Comparison of ENCODE assay signal across 11 mouse cellular contexts in genomic region chr7:139538541-139538940, GRCm38 (mm10). TPM values are rescaled to one million over a fixed set of nuclear protein-coding genes. Genes with fewer than 3 reads are reported as not detected.
DNase-seq lines count a peak whose midpoint lies in the region; ATAC-seq lines count a peak whose summit lies in the region.
"Had no signal": no experiment of that assay in that cellular context is flagged by ENCODE, and none has a peak within 500 bp of the region (broad histone marks: within the 10 kb centered on the region; RNA-seq: fewer than 3 reads in every experiment).

No protein-coding gene starts in this region.

- H3K9me3 ChIP-seq in midbrain, embryonic 14.5 days (ENCODE audit: control insufficient read depth, low read length), result no peaks in the 10 kb centered on the region
- H3K9me3 ChIP-seq: embryonic facial prominence, embryonic 12.5 days; limb, embryonic 15.5 days; stomach, embryonic 15.5 days had no signal

- WGBS in midbrain, embryonic 14.5 days, result 83% methylated on average over 2 of the region's 2 CpGs

- H3K36me3 ChIP-seq in midbrain, embryonic 14.5 days (ENCODE audit: control insufficient read depth, insufficient read depth, low read length), result no peaks in the 10 kb centered on the region

- H3K27ac ChIP-seq in midbrain, embryonic 14.5 days (replicated peaks; ENCODE audit: low read depth, low read length), result no peak overlapping the region
- H3K27ac ChIP-seq: embryonic facial prominence, embryonic 12.5 days; limb, embryonic 15.5 days; stomach, embryonic 15.5 days had no signal

- no peak overlapping the region for H3K9ac ChIP-seq in midbrain, embryonic 14.5 days (replicated peaks; ENCODE audit: low read length)
- H3K9ac ChIP-seq: embryonic facial prominence, embryonic 12.5 days; limb, embryonic 15.5 days; stomach, embryonic 15.5 days had no signal

- H3K27me3 ChIP-seq in midbrain, embryonic 14.5 days (ENCODE audit: control insufficient read depth, insufficient read depth, low read length), result peaks cover 86% of the 10 kb centered on the region
- H3K27me3 ChIP-seq: embryonic facial prominence, embryonic 12.5 days; limb, embryonic 15.5 days; stomach, embryonic 15.5 days had no signal

- intact Hi-C loops in gastrocnemius, postnatal 36 days (cut with DNase I), result no loop called here

- no peak overlapping the region for H3K4me2 ChIP-seq in midbrain, embryonic 14.5 days (ENCODE audit: low read length)
- H3K4me2 ChIP-seq: embryonic facial prominence, embryonic 12.5 days; limb, embryonic 15.5 days; stomach, embryonic 15.5 days had no signal

- H3K4me1 ChIP-seq in midbrain, embryonic 14.5 days (ENCODE audit: control insufficient read depth, insufficient read depth, low read length), result no peaks in the 10 kb centered on the region
- H3K4me1 ChIP-seq: embryonic facial prominence, embryonic 12.5 days; limb, embryonic 15.5 days; stomach, embryonic 15.5 days had no signal

- no peak overlapping the region for H3K4me3 ChIP-seq in midbrain, embryonic 14.5 days (replicated peaks; ENCODE audit: low read depth, low read length)
- H3K4me3 ChIP-seq: embryonic facial prominence, embryonic 12.5 days; limb, embryonic 15.5 days; stomach, embryonic 15.5 days had no signal

- DNase-seq in cerebellum, adult 11-12 months, result peak; percentile 34
- DNase-seq in cerebellum, adult 8-10 months, result no peak
- DNase-seq in kidney, postnatal 36 days, result peak; percentile 26 to 67
- DNase-seq in kidney, postnatal 10 days, result no peak
- DNase-seq in gastrocnemius, postnatal 36 days, result peak; percentile 21 to 30
- DNase-seq in lung, postnatal 25 days (ENCODE audit: low spot score), result peak; percentile 10
- DNase-seq in thymus, postnatal 36 days, result no peak
- DNase-seq in midbrain, embryonic 14.5 days, result no peak

- no peak for ATAC-seq in midbrain, embryonic 14.5 days (ENCODE audit: low FRiP score, low TSS enrichment)

RNA-seq across cellular contexts. Expression of gene Nkx6-2, which starts 44.1 kb away (rescaled TPM):
- total RNA-seq in gastrocnemius, postnatal 36 days (2021), result not detected
- polyA plus RNA-seq in midbrain, embryonic 14.5 days (2014; fragmentation: Nextera tagmentation; extraction: Ambion mirVana), result 8.0 and 9.0 TPM in 2 replicates

Comparison
In these comparisons a context has a peak if more than half of its experiments do, and no peak if none do; other contexts are left out.
1. DNase-seq: peak in cerebellum, adult 11-12 months (single experiment), kidney, postnatal 36 days (2 of 2), gastrocnemius, postnatal 36 days (2 of 2) and lung, postnatal 25 days (single experiment); none in cerebellum, adult 8-10 months (single experiment), kidney, postnatal 10 days (single experiment), thymus, postnatal 36 days (0 of 2) and midbrain, embryonic 14.5 days (single experiment).